Mouse (Mus musculus): ENCODE measurements around the gene Mrtfb.

The Mrtfb gene

DNA sequence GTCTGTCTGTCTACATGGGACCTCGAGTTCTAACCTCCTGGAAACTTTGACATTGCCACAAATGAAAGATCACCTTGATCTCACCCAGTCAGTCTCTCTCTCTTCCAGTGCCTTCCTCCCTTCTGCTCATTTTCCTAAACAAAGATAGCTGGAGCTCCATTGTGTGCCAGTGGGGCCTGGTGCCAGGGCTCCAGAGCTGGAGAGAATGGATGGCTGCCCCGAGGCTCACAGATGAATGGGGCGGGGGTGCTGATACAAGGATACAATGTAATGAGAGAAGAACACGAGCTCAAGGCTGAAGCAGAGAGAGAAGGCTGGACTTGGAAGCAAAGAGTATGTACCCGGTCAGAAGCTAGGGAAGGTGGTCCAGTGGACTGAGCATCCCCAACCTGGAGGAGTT, 189.2 kb downstream of the Mrtfb start:
- DNase-seq = no peak

DNA sequence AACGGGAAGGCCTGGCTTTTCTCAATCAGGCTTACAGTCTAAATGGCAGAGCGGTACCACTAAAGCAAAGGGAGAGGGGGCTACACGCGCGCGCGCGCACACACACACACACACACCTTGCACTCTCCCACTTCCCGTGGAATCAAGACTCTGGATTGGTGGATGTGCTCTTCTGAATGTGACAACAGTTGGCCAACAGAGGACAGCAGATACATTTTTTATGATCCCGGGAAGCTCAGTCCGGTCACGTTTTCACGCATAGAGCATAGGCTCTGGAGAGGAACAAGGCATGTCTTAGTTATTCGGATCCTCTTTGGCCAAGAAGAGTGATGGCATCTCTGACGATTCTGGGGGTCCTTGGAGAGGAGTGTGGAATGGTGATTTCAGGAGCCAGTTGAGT, 190.2 kb downstream of the Mrtfb start:
- no peak for DNase-seq

GRCm38 (mm10) chr16:13446971-13447283, 190.6 kb downstream of the Mrtfb start:
- DNase-seq = no peak

GRCm38 (mm10) chr16:13447284-13448050, 191.2 kb downstream of the Mrtfb start:
- DNase-seq = peak in 1 of 2 experiments; percentile 17

- peak in 1 of 2 experiments; percentile 26 for DNase-seq
Measured at GRCm38 (mm10) chr16:13448051-13448705, 191.9 kb downstream of the Mrtfb start.

DNA sequence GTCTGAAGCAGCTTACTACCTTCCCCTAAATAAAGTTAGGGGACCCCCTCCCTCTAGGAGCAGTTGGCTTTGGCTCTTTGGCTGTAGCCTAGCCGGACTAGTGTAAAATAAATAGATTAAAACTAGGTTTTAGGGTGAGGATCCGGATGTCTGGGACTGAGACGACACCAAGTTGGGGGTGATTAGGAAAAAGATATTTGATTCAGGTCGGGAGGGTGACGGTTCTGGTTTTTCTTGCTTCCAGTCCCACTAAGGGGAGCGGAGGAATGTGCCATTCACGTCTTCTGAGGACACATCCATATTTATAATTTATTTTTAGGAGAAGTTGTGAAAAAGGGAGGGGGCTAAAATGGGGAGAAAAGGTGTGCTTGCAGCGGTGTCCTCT, 192.4 kb downstream of the Mrtfb start:
- DNase-seq = no peak

- no peak for DNase-seq
Measured at GRCm38 (mm10) chr16:13449491-13449890, 193.2 kb downstream of the Mrtfb start.

- DNase-seq = no peak
Measured at GRCm38 (mm10) chr16:13450831-13451230, 194.6 kb downstream of the Mrtfb start.

DNA sequence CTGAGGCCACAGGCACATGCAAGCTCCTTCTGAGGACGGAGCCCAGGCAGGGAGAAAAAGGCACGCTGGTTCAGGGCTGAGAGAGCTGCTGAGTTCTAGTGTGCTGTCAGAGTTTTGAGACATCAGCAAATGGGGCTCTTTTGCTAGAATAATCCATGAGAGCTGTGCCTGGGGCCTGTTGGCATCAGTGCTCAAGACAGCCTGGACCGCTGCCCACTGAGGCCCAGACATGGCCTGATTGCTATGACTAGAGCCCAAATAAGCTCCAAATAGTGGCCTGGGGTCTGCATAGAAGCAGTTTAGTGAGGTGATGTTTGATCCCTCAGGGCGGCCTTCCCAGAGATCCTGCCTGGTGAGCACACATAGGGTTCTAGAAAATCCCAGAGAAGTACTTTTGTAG, 195.7 kb downstream of the Mrtfb start:
- no peak for DNase-seq

DNA sequence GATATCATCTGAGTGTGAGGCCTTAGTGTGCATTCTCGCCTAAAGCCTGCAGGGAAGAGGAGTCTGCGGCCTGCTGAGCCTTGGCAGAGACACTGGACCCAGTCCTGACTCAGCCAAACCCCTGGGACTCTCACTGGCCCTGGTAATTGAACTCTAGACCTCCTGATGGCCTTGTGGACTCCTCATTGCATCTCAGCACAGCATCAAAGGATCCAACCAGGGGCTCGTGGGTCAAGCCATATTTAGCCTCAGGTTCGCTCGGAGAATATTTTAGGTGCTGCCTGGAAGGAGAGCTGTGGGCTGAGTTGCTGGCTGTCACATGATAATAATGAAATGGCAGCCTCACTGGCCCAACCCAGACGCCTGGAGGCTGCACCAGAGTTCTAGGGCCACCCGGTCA, 196.4 kb downstream of the Mrtfb start:
- DNase-seq = no peak

- no peak for DNase-seq
Measured at GRCm38 (mm10) chr16:13454026-13454600, 197.8 kb downstream of the Mrtfb start.

DNA sequence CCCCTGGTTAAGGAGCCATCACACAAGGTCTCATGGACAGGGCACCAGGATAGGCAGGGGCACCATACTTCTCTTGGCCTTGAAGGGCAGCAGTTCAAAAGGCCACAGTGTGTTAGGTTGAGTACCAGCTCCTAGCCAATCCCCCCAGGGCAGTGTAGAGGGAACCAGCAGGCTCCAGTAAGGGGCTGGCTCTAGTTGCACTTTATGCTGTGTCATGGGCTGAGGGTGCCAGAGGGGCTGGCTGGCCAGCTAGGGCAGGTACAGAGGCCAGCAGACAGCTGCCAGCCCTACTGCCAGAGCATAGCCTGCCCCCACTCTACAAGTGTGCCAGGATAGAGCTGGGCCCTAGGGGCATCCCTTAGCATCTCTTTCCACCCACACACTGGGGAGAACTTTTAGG, 199.3 kb downstream of the Mrtfb start:
- DNase-seq = no peak

DNA sequence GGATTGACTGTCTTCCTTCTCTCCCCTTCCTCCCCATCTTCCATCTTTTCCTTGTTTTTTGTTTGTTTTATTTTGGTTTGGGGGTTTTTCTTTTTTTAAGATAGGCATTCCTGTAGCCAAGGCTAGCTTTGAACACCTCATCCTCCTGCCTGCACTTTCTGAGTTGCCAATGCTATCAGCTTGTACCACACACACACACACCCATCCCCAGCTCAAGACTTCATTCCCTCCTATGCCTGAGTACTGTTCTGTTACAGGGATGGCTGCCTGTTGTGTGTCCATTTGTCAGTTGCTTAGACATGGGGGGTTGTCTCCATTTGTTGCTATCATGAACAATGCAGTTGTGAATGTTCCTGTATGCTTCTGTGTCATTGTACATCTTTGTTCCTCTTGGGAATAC, 202.3 kb downstream of the Mrtfb start:
- no peak for DNase-seq

GRCm38 (mm10) chr16:13460071-13460470, 203.8 kb downstream of the Mrtfb start:
- DNase-seq = no peak

DNA sequence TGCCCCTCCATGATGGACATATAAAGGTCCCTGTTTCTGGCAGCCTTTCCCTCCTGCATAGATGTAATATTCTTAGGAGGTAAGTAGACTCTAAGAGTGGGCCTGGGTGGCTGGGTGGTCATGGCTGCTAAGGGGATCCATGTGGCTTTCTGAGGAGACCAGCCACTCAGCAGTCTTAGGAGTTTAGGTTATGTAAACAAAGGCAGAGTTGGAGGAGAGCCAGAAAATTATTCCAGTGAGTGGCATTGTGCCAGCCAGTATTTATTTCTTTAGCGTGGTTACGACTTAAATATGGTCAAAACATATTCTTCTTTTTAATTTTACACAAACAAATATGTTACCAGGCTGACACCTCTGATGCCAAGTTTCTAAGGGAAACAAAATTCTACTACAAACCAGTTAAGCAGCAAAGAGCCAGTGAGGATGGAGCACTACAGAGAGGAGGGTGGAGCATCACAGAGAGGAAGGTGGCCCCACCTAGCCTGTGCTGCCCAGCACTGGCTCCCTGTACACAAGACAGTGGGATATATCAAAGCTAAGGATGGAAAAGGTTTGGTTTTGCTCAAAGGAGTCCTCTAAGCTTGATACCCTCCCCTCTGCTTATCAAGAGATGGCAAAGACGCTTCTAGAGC, 204.6 kb downstream of the Mrtfb start:
- no peak for DNase-seq

GRCm38 (mm10) chr16:13464662-13465061, 208.4 kb downstream of the Mrtfb start:
- no peak for DNase-seq
